Mouse (Mus musculus) megakaryocyte, embryonic 14.5 days (primary cell): ENCODE measurements at regions not wholly inside any gene's neighbourhood (a gene's known extent, or its start where the extent isn't known, plus 50 kb on each side); places are given as distances from the start of the nearest gene placed in this dataset.

Experiments
- FLI1 ChIP-seq: IDR thresholded peaks from 2 replicates; pipeline ENCODE4 v1.6.1; 2012; ENCODE audit warnings: low read length, inconsistent platforms, mixed read lengths
- GATA1 ChIP-seq: IDR thresholded peaks from 3 replicates; pipeline ENCODE4 v1.6.1; 2012; ENCODE audit warnings: mixed read lengths, low read length, inconsistent platforms, borderline replicate concordance

GRCm38 (mm10) chr1:190038046-190038445 lies 115.9 kb upstream of the Smyd2 start:
- no peak for TF ChIP-seq GATA1
- no peak for TF ChIP-seq FLI1
